Mouse (Mus musculus) frontal cortex, postnatal 10 days (tissue): ENCODE measurements at regions not wholly inside any gene's neighbourhood (a gene's known extent, or its start where the extent isn't known, plus 50 kb on each side); places are given as distances from the start of the nearest gene placed in this dataset.

ENCODE experiments used
- DNase-seq, 2 experiments: peaks; one replicate each; pipeline ENCODE4 v3.0.0; 2022; ENCODE audit warnings: low spot score in 2 of 2, mixed read lengths in 1 of 2

DNA sequence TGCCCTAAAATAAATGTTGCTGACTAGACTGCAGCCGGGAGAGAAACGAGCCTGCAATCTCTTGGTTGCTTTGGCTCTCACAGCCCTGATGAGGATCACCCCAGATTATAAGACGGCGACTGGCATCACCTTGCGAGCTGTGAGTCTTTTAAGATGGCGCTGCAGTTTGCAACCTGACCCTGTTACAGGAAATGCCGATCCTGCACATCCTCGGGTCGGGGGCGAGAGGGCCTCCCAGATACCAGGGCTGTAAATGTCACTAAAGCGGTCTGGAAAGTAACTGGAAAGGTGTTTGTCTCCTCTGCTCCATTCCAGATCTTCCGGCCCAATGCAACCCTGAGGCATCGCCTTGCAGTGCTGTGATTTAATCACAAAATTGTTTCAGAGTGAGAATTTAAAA lies 53.4 kb downstream of the Cartpt start:
- DNase-seq: no peak

- DNase-seq: peak; percentile 28 to 49
Measured at GRCm38 (mm10) chr13:99842626-99843025, 58.3 kb downstream of the Cartpt start.

DNA sequence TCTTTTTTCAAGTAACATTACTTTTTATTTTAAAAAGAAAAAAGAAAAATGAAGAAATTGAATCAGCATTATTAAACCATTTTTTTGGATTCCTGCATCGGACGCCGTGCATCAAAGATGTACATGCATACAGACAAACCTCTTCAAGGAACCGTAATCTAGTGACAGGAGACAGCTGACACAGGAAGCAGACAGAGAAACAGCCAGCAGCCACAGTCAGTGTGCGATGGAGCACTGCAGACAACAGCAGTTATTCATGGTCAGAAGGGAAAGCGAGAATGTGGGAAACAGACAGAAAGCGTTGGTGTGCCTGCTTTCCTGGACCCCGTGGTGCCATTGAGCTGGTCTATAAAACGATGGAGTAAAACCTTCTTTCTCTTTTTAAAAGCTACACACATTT lies 61.4 kb downstream of the Cartpt start:
- DNase-seq: no peak

- peak; percentile 47 to 80 for DNase-seq
Measured at GRCm38 (mm10) chr13:99837772-99838425, 63.0 kb downstream of the Cartpt start.

DNA sequence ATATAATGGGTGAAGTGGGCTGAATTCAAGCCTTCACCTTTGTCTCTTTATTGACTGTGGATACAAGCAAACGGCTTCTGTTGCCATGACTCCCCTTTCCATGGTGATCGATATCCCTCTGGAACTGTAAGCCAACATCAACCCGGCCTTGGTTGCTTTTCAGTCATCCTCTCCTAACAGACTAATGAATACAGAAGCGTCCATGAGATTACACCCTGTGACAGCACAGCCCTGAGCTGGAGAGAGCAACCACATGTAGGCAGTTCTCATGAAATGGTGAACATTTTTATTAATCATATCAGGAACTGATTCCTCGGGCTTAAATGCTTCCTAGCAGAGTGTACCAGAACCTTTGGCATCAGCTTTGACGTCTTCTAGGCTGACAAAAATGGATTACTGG lies 63.7 kb downstream of the Cartpt start:
- no peak for DNase-seq

GRCm38 (mm10) chr13:99836586-99836985 lies 64.3 kb downstream of the Cartpt start:
- DNase-seq: no peak

- DNase-seq: no peak
Measured at GRCm38 (mm10) chr13:99835518-99835917, 65.4 kb downstream of the Cartpt start.

DNA sequence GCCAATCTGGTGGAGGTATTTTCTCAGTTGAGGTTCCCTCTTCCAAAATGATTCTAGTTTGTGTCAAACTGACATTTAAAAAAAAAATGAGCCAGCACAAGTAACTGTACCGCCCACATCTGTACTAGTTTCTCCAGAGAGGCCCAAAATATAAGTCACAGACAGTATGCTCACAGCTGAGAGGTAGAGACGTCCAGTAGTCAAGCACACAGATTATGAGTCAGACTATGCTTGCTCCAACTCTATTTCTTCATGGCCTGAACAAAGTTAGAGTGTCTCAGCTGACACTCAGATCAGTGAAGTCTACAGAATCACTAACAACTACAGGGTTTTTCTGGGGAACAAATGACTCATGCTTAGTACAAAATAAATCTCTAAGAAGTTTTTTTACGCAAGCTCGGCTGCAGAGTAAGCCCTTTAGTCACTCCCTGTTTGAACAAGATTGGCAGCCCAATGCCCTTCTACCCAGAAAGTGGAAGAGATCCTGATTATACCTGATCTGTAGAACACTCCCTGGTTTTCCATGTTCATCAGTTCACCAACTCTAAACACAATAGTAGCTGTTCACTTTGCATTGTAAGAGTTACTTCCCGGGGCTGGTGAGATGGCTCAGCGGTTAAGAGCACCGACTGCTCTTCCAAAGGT lies 70.7 kb downstream of the Cartpt start:
- DNase-seq: peak in 1 of 2 experiments; percentile 35

- no peak for DNase-seq
Measured at GRCm38 (mm10) chr13:99827573-99827972, 73.3 kb downstream of the Cartpt start.

DNA sequence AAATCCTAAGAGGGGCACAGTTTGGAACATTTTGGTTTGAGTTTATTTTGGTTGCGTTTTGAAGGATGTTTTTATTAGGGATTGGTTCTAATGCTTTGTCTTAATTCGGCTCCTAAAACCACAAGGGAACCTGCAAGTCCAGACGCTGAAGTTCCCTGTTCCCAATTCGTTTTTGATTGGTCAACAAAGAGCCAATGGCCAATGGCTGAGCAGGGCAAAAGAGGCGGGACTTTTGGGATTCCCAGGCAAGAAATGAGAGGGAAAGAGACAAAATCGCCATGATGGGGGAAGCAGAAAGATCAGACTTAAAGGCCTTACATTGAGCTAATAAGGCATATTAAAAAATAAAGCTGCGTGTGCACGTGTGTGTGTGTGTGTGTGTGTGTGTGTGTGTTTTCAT lies 76.3 kb downstream of the Cartpt start:
- DNase-seq: no peak

GRCm38 (mm10) chr13:99816666-99817065 lies 84.2 kb downstream of the Cartpt start:
- no peak for DNase-seq

DNA sequence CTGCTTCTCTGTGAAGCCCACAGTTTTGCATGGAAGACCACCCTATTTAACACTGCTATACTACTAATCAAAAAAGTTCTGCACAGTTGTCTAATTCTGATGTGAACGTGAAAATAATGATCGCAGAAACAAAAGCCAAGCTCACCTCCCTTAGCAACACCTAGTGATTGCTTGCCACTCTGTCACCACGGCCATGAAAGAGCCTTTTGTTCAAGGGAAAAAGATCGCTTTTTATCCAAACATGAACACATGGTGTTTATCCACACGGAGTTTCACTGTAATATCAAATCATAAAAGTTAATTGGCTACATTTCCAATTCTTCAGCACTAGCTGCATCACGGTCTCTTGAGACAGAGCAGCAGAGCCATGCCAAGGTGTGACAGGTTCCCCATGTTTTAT lies 85.1 kb downstream of the Cartpt start:
- no peak for DNase-seq

DNA sequence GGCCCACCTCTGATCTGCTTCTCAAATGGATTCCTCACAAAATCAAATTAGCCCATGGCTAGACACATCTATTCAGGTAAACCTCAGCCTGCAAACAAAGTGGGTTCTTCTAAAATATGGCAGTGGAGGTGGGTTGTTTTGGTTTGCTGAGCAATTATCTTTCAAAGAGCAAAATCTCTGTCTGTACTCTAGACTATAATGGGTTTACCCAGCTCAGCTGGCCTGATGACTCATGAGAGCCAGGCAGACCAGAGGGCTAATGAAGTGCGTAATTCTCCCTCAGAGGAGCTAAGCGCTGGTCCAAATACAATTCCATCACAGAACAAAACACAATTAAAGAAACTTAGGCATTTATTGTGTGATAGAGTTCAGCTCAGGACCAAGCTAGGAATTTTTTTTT lies 86.1 kb downstream of the Cartpt start:
- DNase-seq: no peak

- no peak for DNase-seq
Measured at GRCm38 (mm10) chr13:99814033-99814556, 86.8 kb downstream of the Cartpt start.

GRCm38 (mm10) chr13:99794448-99794847 lies 106.4 kb downstream of the Cartpt start:
- DNase-seq: no peak

- DNase-seq: no peak
Measured at GRCm38 (mm10) chr13:99793786-99794435, 107.0 kb downstream of the Cartpt start.

DNA sequence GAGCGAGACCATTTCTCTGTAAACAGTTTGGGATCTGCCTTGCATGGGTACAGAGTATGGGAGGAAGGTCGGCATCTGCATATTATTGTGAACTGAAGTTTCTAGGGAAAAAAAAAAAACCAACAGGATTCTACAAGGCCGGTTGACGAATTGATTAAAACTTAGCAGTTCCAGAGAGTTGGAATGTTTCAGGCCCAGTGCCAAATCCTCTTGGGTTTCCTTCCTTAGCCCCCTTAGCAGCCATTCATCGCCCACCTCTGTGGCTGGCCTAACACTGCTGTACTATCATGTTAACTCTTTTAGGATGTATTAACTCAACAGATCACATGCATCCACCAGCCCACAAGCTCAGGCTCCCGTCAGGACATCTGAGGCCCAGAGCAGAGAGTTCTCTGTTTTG lies 107.9 kb downstream of the Cartpt start:
- no peak for DNase-seq

DNA sequence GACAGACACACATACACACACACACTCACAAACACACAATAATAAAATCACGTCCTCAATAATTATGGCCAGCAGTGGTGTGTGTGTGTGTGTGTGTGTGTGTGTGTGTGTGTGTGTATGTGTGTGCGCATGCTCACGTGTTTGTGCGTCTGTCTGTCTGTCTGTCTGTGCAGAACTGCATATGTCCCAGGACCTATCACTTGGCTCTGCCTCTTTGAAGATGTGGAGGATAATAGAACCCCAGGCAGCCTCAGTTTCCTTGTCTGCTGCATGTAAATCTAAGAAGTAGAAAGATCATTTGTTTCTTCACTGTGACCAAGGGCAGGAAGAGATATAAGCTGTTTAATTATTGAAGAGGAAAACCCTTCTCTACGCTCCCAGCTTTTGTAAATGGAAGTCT lies 109.9 kb downstream of the Cartpt start:
- no peak for DNase-seq

GRCm38 (mm10) chr13:99787760-99788159 lies 113.1 kb downstream of the Cartpt start:
- DNase-seq: no peak

- no peak for DNase-seq
Measured at GRCm38 (mm10) chr13:99785427-99785826, 115.5 kb downstream of the Cartpt start.

- no peak for DNase-seq
Measured at GRCm38 (mm10) chr13:99784314-99784713, 116.6 kb downstream of the Cartpt start.

DNA sequence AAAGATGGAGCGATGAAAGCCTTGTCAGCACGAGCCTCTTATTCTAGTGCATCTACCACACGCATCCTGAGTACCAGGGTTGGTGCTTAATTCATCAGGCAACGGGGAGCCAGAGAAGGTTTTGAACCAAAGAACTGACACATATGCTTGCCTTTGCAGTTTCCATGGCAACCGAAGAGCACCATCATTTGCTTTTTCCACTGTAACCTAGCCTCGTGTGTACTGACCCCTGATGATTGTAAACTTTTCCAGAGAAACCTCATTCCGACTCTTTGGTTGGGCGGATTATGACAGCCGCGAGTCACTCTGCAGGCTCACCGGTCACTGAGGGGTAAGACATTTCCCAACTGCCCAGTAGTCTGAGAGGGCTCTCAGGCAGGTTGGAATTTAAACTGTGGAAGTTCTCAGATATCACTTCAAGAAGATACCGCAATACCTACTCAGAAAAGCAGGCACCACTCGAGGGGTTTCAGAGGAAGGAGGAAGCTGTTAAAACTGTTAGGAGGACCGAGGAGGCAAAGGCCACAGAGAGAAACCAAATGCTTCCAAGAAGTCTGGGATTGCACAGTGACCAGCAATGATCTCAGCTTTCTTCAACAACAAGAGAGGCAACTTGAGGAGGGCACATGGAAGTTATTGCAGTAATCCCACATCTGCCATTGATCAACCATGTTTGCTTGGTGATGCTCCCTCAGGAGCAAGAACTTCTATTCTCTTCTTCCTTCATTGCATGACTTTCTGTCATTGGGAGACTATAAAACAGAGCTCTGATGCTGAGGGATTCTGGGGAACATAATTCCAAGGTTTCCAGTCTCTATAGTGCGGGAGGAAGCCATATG lies 117.8 kb downstream of the Cartpt start:
- DNase-seq: no peak
